Mouse (Mus musculus) liver, postnatal 0 days (tissue): ENCODE measurements around the gene Gm35315. TPM values are rescaled to one million over a fixed set of nuclear protein-coding genes. Genes with fewer than 3 reads are reported as not detected.

ENCODE experiments used
- ATAC-seq: fragments of 200-750 bp; cut with Nextera tagmentation; 2 replicates; pipeline ENCODE4 v1.8.0; 2017; ENCODE audit warnings: mild to moderate bottlenecking, moderate library complexity
- DNase-seq: peaks from one replicate; pipeline ENCODE4 v3.0.0-alpha.2; 2016
- H3K27ac ChIP-seq: fragments of 300-500 bp; sonication (generic); 2 replicates; pipeline ENCODE4 v1.5.1; 2014; ENCODE audit warnings: antibody characterized with exemption, moderate library complexity, mild to moderate bottlenecking, low read depth
- H3K27me3 ChIP-seq: fragments of 300-500 bp; sonication (generic); 2 replicates; pipeline ENCODE4 v1.6.1; 2014; ENCODE audit warnings: low read length, control low read depth, mixed read lengths; ENCODE audit not compliant: insufficient read depth
- H3K36me3 ChIP-seq: fragments of 300-500 bp; sonication (generic); replicated peaks from 2 replicates; pipeline ENCODE4 v1.6.1; 2014; ENCODE audit warnings: mild to moderate bottlenecking, control low read depth, low read length, moderate library complexity, mixed read lengths; ENCODE audit not compliant: insufficient read depth
- H3K4me1 ChIP-seq: fragments of 300-500 bp; sonication (generic); 2 replicates; pipeline ENCODE4 v1.6.1; 2014; ENCODE audit warnings: antibody characterized with exemption, mild to moderate bottlenecking, control low read depth; ENCODE audit not compliant: insufficient read depth
- H3K4me2 ChIP-seq: fragments of 300-500 bp; sonication (generic); 2 replicates; pipeline ENCODE4 v1.6.1; 2014; ENCODE audit warnings: low read depth, mild to moderate bottlenecking, low read length, moderate library complexity, mixed read lengths
- H3K4me3 ChIP-seq: fragments of 300-500 bp; sonication (generic); 2 replicates; pipeline ENCODE4 v1.5.1; 2014; ENCODE audit warnings: low read depth, low read length
- H3K9ac ChIP-seq: fragments of 300-500 bp; sonication (generic); replicated peaks from 2 replicates; pipeline ENCODE4 v1.6.1; 2014; ENCODE audit warnings: mild to moderate bottlenecking, moderate library complexity
- H3K9me3 ChIP-seq: fragments of 300-500 bp; sonication (generic); 2 replicates; pipeline ENCODE4 v1.6.1; 2016; ENCODE audit warnings: mild to moderate bottlenecking, control low read depth, low read length, mixed read lengths
- CTCF ChIP-seq: sonication (generic); IDR thresholded peaks from 2 replicates; pipeline ENCODE4 v1.5.1; 2016; ENCODE audit warnings: antibody characterized with exemption, low read depth
- EP300 ChIP-seq: IDR thresholded peaks from 2 replicates; pipeline ENCODE4 v1.6.1; 2016; ENCODE audit warnings: antibody characterized with exemption, low read depth, mild to moderate bottlenecking
- WGBS: fragments of 180-500 bp; shearing (Covaris S2); extraction: QIAGEN DNeasy Blood & Tissue Kit; methylation state at CpG from one replicate; pipeline ENCODE4 v1.1.7; 2014; ENCODE audit not compliant: insufficient replicate concordance; 5-methylcytosine and 5-hydroxymethylcytosine counted together
- polyA plus RNA-seq: library from polyadenylated mRNA; unstranded; fragments of >200 nt; fragmentation: Nextera tagmentation; extraction: Ambion mirVana; gene quantifications from 2 replicates; pipeline ENCODE4 v1.2.1, GENCODE M21; 2015

The Gm35315 gene
- polyA plus RNA-seq, 1 experiment from 2014 or later, result 0.51 TPM

DNA sequence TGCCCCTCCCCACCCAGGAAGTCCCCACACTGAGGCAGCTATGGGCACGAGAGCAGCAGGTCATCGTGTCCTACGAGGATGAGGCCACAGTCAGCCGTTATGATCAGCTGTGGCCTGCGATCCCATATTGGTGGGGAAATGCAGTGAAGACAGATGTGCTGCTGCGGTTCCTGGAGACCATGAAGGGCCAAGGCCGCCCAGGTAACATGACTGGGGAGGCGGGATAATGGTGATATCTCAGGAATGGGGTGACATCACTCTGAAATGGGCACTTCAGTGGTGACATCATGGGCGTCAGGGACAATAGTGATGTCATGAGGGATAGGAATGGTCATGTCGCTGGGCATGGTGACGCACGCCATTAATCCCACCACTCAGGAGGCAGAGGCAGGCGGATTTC lies 8.2 kb upstream of the Gm35315 start:
- Histone ChIP-seq H3K27ac (no peak overlapping the region), H3K9ac (no peak overlapping the region), H3K27me3 (no peaks in the 10 kb centered on the region; the same call in 1 of the 2 replicates), H3K4me1 (peaks cover 26% of the 10 kb centered on the region), H3K4me2 (no peak overlapping the region), H3K36me3 (peaks cover 32% of the 10 kb centered on the region), H3K9me3 (no peaks in the 10 kb centered on the region), H3K4me3 (no peak overlapping the region)
- ATAC-seq, result no peak
- no peak for TF ChIP-seq CTCF
- no peak for TF ChIP-seq EP300
- no peak for DNase-seq
- WGBS, result 88% methylated on average over 13 of the region's 13 CpGs

GRCm38 (mm10) chr5:110101716-110102347 lies 7.6 kb upstream of the Gm35315 start:
- H3K4me3 ChIP-seq, result peak overlapping the region; percentile 34
- peak; percentile 16; the same call in 1 of the 2 replicates for ATAC-seq

GRCm38 (mm10) chr5:110100921-110101631 lies 6.9 kb upstream of the Gm35315 start:
- no peaks in the 10 kb centered on the region; the same call in 1 of the 2 replicates for H3K27me3 ChIP-seq
- 0 out of 2 replicates have a peak overlapping the region, but pooled peaks have one; percentile 4 for H3K9ac ChIP-seq
- no peaks in the 10 kb centered on the region for H3K9me3 ChIP-seq
- 1% methylated on average over 29 of the region's 37 CpGs for WGBS
- peak overlapping the region; percentile 34 for H3K4me3 ChIP-seq
- DNase-seq (peak; percentile 36), ATAC-seq (peak; percentile 12; the same call in 1 of the 2 replicates)
- no peak overlapping the region for H3K27ac ChIP-seq
- peaks cover 28% of the 10 kb centered on the region for H3K36me3 ChIP-seq
- TF ChIP-seq EP300, result no peak
- no peak for TF ChIP-seq CTCF
- peaks cover 18% of the 10 kb centered on the region for H3K4me1 ChIP-seq
- peak overlapping the region; percentile 70 for H3K4me2 ChIP-seq

More at GRCm38 (mm10) chr5:110101716-110102347, 7.6 kb upstream of the Gm35315 start:
- no peak overlapping the region for H3K9ac ChIP-seq
- no peak overlapping the region for H3K27ac ChIP-seq
- no peaks in the 10 kb centered on the region for H3K9me3 ChIP-seq
- H3K4me2 ChIP-seq, result peak overlapping the region; percentile 70
- peaks cover 24% of the 10 kb centered on the region for H3K4me1 ChIP-seq
- peak; percentile 57 for DNase-seq
- peaks cover 32% of the 10 kb centered on the region for H3K36me3 ChIP-seq
- no peaks in the 10 kb centered on the region; the same call in 1 of the 2 replicates for H3K27me3 ChIP-seq
- WGBS, result 12% methylated on average over 33 of the region's 34 CpGs
- no peak for TF ChIP-seq CTCF
- TF ChIP-seq EP300, result no peak

- H3K27ac ChIP-seq, result no peak within 1 kb of the TSS
- H3K36me3 ChIP-seq, result peaks cover 20% of the 10 kb centered on the region
- H3K4me2 ChIP-seq, result peak within 1 kb of the TSS; percentile 70
- no peaks in the 10 kb centered on the region for H3K9me3 ChIP-seq
- H3K4me3 ChIP-seq, result peak within 1 kb of the TSS; percentile 34
- peak; percentile 42 for DNase-seq
- H3K27me3 ChIP-seq, result no peaks in the 10 kb centered on the region; the same call in 1 of the 2 replicates
- TF ChIP-seq CTCF (peak; percentile 13; the same call in 1 of the 2 replicates), EP300 (no peak)
- WGBS, result 21% methylated on average over 25 of the region's 25 CpGs
- peak; percentile 26; the same call in 1 of the 2 replicates for ATAC-seq
- peaks cover 21% of the 10 kb centered on the region for H3K4me1 ChIP-seq
- no peak within 1 kb of the TSS for H3K9ac ChIP-seq
Measured at GRCm38 (mm10) chr5:110099656-110100580, 5.7 kb upstream of the Gm35315 start, which contains the start of gene Plcxd1. TSS of gene Plcxd1 (plus strand) at chr5:110099969.

GRCm38 (mm10) chr5:110098991-110099477 lies 4.8 kb upstream of the Gm35315 start:
- Histone ChIP-seq H3K4me3 (no peak overlapping the region), H3K4me2 (no peak overlapping the region), H3K9me3 (no peaks in the 10 kb centered on the region), H3K9ac (no peak overlapping the region), H3K4me1 (peaks cover 21% of the 10 kb centered on the region), H3K27me3 (no peaks in the 10 kb centered on the region; the same call in 1 of the 2 replicates), H3K27ac (no peak overlapping the region), H3K36me3 (peaks cover 11% of the 10 kb centered on the region)
- WGBS, result 75% methylated on average over 1 of the region's 1 CpGs
- DNase-seq (no peak), ATAC-seq (no peak)
- TF ChIP-seq EP300, result no peak
- TF ChIP-seq CTCF, result no peak
